Comparison of ENCODE assay signal across 8 mouse cellular contexts in genomic region chr16:13109156-13109989, GRCm38 (mm10). TPM values are rescaled to one million over a fixed set of nuclear protein-coding genes. Genes with fewer than 3 reads are reported as not detected.
A peak's percentile ranks its signal among the peaks of the same experiment; 100 is the strongest.
DNase-seq lines count a peak whose midpoint lies in the region; ATAC-seq lines count a peak whose summit lies in the region.

Gene Ercc4 (plus strand): TSS chr16:13109684.

- peaks cover 26% of the 10 kb centered on the region for H3K36me3 ChIP-seq in heart, embryonic 14.5 days (ENCODE audit: control insufficient read depth, insufficient read depth, low read length)
- peaks cover 25% of the 10 kb centered on the region for H3K36me3 ChIP-seq in liver, embryonic 13.5 days
- peaks cover 11% of the 10 kb centered on the region; the same call in 1 of the 2 replicates for H3K36me3 ChIP-seq in stomach, embryonic 16.5 days (ENCODE audit: control insufficient read depth, insufficient read depth, low read length)

- no peaks in the 10 kb centered on the region for H3K9me3 ChIP-seq in heart, embryonic 14.5 days (ENCODE audit: control insufficient read depth, low read length)
- no peaks in the 10 kb centered on the region for H3K9me3 ChIP-seq in liver, embryonic 13.5 days (replicated peaks)
- no peaks in the 10 kb centered on the region for H3K9me3 ChIP-seq in stomach, embryonic 16.5 days (replicated peaks; ENCODE audit: control insufficient read depth, low read length)

- peak; percentile 47 for DNase-seq in c-Kit-negative CD71-positive TER-119-positive erythroid progenitor cells, embryonic 14.5 days (ENCODE audit: low read depth, low spot score)
- DNase-seq in fibroblast of lung, adult 2 months (ENCODE audit: low read depth), result peak; percentile 93
- peak; percentile 98 for DNase-seq in kidney, postnatal 14 days
- DNase-seq in liver, embryonic 13.5 days, result peak; percentile 85
- peak; percentile 96 for DNase-seq in neural tube, embryonic 10.5 days (ENCODE audit: extremely low spot score, low spot score)

- peak; percentile 94 for ATAC-seq in CD4-positive, CD25-positive, alpha-beta regulatory T cell, adult 4 months
- peak; percentile 94 for ATAC-seq in heart, embryonic 14.5 days (ENCODE audit: insufficient number of reproducible peaks, insufficient read depth, low FRiP score, low read depth)
- peak; percentile 96 for ATAC-seq in liver, embryonic 13.5 days (ENCODE audit: low read depth)
- ATAC-seq in stomach, embryonic 16.5 days (ENCODE audit: insufficient read depth, low FRiP score), result peak; percentile 97

- peak within 1 kb of the TSS; percentile 81 to 90 for H3K4me3 ChIP-seq in heart, embryonic 14.5 days (ENCODE audit: control insufficient read depth in 1 of 2, insufficient read depth in 1 of 2, low read depth in 1 of 2, low read length in 2 of 2)
- peak within 1 kb of the TSS; percentile 79 for H3K4me3 ChIP-seq in liver, embryonic 13.5 days (replicated peaks)
- H3K4me3 ChIP-seq in stomach, embryonic 16.5 days (replicated peaks; ENCODE audit: low read length), result peak within 1 kb of the TSS; percentile 87

- H3K4me2 ChIP-seq in heart, embryonic 14.5 days (ENCODE audit: low read length), result peak within 1 kb of the TSS; percentile 78
- peak within 1 kb of the TSS; percentile 80 for H3K4me2 ChIP-seq in liver, embryonic 13.5 days
- peak within 1 kb of the TSS; percentile 74 for H3K4me2 ChIP-seq in stomach, embryonic 16.5 days (ENCODE audit: low read depth, low read length)

- no peaks in the 10 kb centered on the region for H3K27me3 ChIP-seq in heart, embryonic 14.5 days (ENCODE audit: control insufficient read depth, insufficient read depth, low read length)
- no peaks in the 10 kb centered on the region for H3K27me3 ChIP-seq in liver, embryonic 13.5 days
- H3K27me3 ChIP-seq in stomach, embryonic 16.5 days (ENCODE audit: control insufficient read depth, insufficient read depth, low read length), result no peaks in the 10 kb centered on the region

- peaks cover 0 to 9% of the 10 kb centered on the region in 2 experiments; a peak in 2 of 4 replicates for H3K4me1 ChIP-seq in heart, embryonic 14.5 days (ENCODE audit: control insufficient read depth in 2 of 2, insufficient read depth in 2 of 2, low read length in 2 of 2)
- H3K4me1 ChIP-seq in liver, embryonic 13.5 days (replicated peaks), result peaks cover 9% of the 10 kb centered on the region
- H3K4me1 ChIP-seq in stomach, embryonic 16.5 days (ENCODE audit: control insufficient read depth, insufficient read depth, low read length), result peaks cover 7% of the 10 kb centered on the region

- H3K27ac ChIP-seq in heart, embryonic 14.5 days (replicated peaks in 1 of 2; ENCODE audit: control insufficient read depth in 1 of 2, insufficient read depth in 1 of 2, low read depth in 2 of 2, low read length in 2 of 2), result peak within 1 kb of the TSS; percentile 66 to 82
- peak within 1 kb of the TSS; percentile 70 for H3K27ac ChIP-seq in liver, embryonic 13.5 days
- peak within 1 kb of the TSS; percentile 81 for H3K27ac ChIP-seq in stomach, embryonic 16.5 days (ENCODE audit: low read length)

- 2% methylated on average over 53 of the region's 53 CpGs for WGBS in heart, embryonic 14.5 days
- WGBS in liver, embryonic 13.5 days (ENCODE audit: insufficient replicate concordance), result under 1% methylated on average over 53 of the region's 53 CpGs
- WGBS in stomach, embryonic 16.5 days, result 2% methylated on average over 53 of the region's 53 CpGs

- H3K9ac ChIP-seq in heart, embryonic 14.5 days (ENCODE audit: low read length), result peak within 1 kb of the TSS; percentile 96
- peak within 1 kb of the TSS; percentile 88 for H3K9ac ChIP-seq in liver, embryonic 13.5 days
- H3K9ac ChIP-seq in stomach, embryonic 16.5 days (ENCODE audit: low read length), result peak within 1 kb of the TSS; percentile 97

RNA-seq across cellular contexts. Expression of gene Ercc4, which starts in this region (rescaled TPM):
- 10 to 100 TPM; 15.7 to 32.0 TPM for polyA plus RNA-seq in CD4-positive, CD25-positive, alpha-beta regulatory T cell, adult 4 months (2017; shearing (Covaris generic))
- 10.3 and 11.1 TPM in 2 replicates for polyA plus RNA-seq in heart, embryonic 14.5 days (2014; fragmentation: Nextera tagmentation; extraction: Ambion mirVana)
- polyA plus RNA-seq in liver, embryonic 13.5 days (2015; fragmentation: Nextera tagmentation; extraction: Ambion mirVana), result 5.3 and 5.5 TPM in 2 replicates
- polyA plus RNA-seq in stomach, embryonic 16.5 days (2015; fragmentation: Nextera tagmentation; extraction: Ambion mirVana), result 10.7 and 12.2 TPM in 2 replicates

Comparison
In these comparisons a context has a peak if more than half of its experiments do, and no peak if none do; other contexts are left out.
1. Peak in every context shown above with its lines: DNase-seq, ATAC-seq, H3K4me3 ChIP-seq and H3K27ac ChIP-seq.
2. DNase-seq: peak in every context shown above with its lines; median percentile 98 in kidney, postnatal 14 days; 96 in neural tube, embryonic 10.5 days; 93 in fibroblast of lung, adult 2 months; 85 in liver, embryonic 13.5 days; 47 in c-Kit-negative CD71-positive TER-119-positive erythroid progenitor cells, embryonic 14.5 days.